Mouse (Mus musculus) CH12.LX (cell line): ENCODE results near the gene Sae1. TPM values are rescaled to one million over a fixed set of nuclear protein-coding genes. Genes with fewer than 3 reads are reported as not detected.
"Not testable (repeated sequence)": the region's sequence is repeated elsewhere in the genome, so short reads cannot be mapped to it uniquely, and the experiment has no call there.

Experiments
- DNase-seq: peaks from one replicate; pipeline ENCODE4 v3.0.0-alpha.2; 2013; ENCODE audit errors: extremely low read depth
- H3K27ac ChIP-seq: 2 replicates; pipeline ENCODE4 v1.5.1; 2012; ENCODE audit warnings: low read depth, mild to moderate bottlenecking, control low read depth, moderate library complexity; ENCODE audit not compliant: insufficient read depth
- H3K27me3 ChIP-seq: replicated peaks from 2 replicates; pipeline ENCODE3; 2012; ENCODE audit warnings: inconsistent platforms
- H3K36me3 ChIP-seq, 2 experiments: replicated peaks in 1 of 2; 2 replicates each; pipeline versions ENCODE3 to v1.6.1; 2012; ENCODE audit warnings: inconsistent platforms in 1 of 2, low read length in 1 of 2, mild to moderate bottlenecking in 1 of 2, mixed read lengths in 1 of 2, moderate library complexity in 1 of 2; ENCODE audit not compliant: control insufficient read depth in 1 of 2, insufficient read depth in 1 of 2
- H3K4me1 ChIP-seq, 2 experiments: 2 replicates each; pipeline ENCODE4 v1.6.1; 2012; ENCODE audit warnings: inconsistent platforms in 1 of 2, moderate library complexity in 1 of 2; ENCODE audit not compliant: insufficient read depth in 2 of 2, control insufficient read depth in 1 of 2
- H3K4me2 ChIP-seq: 2 replicates; pipeline ENCODE4 v1.6.1; 2012; ENCODE audit warnings: low read depth, mild to moderate bottlenecking, control low read depth; ENCODE audit not compliant: poor library complexity, insufficient read depth, severe bottlenecking
- H3K4me3 ChIP-seq, 3 experiments: fragments of 150-350 bp in 1 of 3; sonication (generic) in 1 of 3; replicated peaks in 1 of 3; 2 replicates each; pipeline versions ENCODE3 to v1.5.1; 2011 to 2012; ENCODE audit warnings: low read depth in 2 of 3, low read length in 2 of 3, mild to moderate bottlenecking in 2 of 3, moderate library complexity in 2 of 3, control low read depth in 1 of 3, improper control_type of control experiment in 1 of 3, inconsistent platforms in 1 of 3, mixed read lengths in 1 of 3; ENCODE audit not compliant: poor library complexity in 1 of 3
- H3K79me2 ChIP-seq: replicated peaks from 2 replicates; pipeline ENCODE4 v1.6.1; 2012; ENCODE audit warnings: mild to moderate bottlenecking, moderate library complexity; ENCODE audit not compliant: control insufficient read depth, poor library complexity, insufficient read depth, severe bottlenecking; ENCODE audit errors: extremely low read depth
- H3K9ac ChIP-seq: 2 replicates; pipeline ENCODE4 v1.6.1; 2012; ENCODE audit warnings: low read depth, mild to moderate bottlenecking, control low read depth, moderate library complexity; ENCODE audit not compliant: insufficient read depth
- H3K9me3 ChIP-seq: replicated peaks from 2 replicates; pipeline ENCODE3; 2012; ENCODE audit warnings: low read length, inconsistent platforms, mixed read lengths
- BHLHE40 ChIP-seq: IDR thresholded peaks from 2 replicates; pipeline ENCODE4 v1.6.1; 2011; ENCODE audit warnings: mild to moderate bottlenecking, low read depth, low read length, improper control_type of control experiment
- CHD2 ChIP-seq: IDR thresholded peaks from 2 replicates; pipeline ENCODE4 v1.6.1; 2011; ENCODE audit warnings: low read length, improper control_type of control experiment
- CTCF ChIP-seq, 2 experiments: IDR thresholded peaks in 1 of 2; conservative IDR thresholded peaks in 1 of 2; 2 replicates each; pipeline ENCODE4 v1.5.1; 2011 to 2012; ENCODE audit warnings: low read depth in 2 of 2, low read length in 2 of 2, improper control_type of control experiment in 1 of 2, inconsistent platforms in 1 of 2, mild to moderate bottlenecking in 1 of 2, moderate library complexity in 1 of 2
- E2F4 ChIP-seq: IDR thresholded peaks from 2 replicates; pipeline ENCODE4 v1.6.1; 2011; ENCODE audit warnings: low read depth, low read length, improper control_type of control experiment; ENCODE audit not compliant: insufficient replicate concordance
- EP300 ChIP-seq: IDR thresholded peaks from 2 replicates; pipeline ENCODE4 v1.6.1; 2011; ENCODE audit warnings: low read length, improper control_type of control experiment
- HCFC1 ChIP-seq: IDR thresholded peaks from 2 replicates; pipeline ENCODE4 v1.6.1; 2012; ENCODE audit warnings: low read depth, mild to moderate bottlenecking, inconsistent platforms, low read length, improper control_type of control experiment
- MXI1 ChIP-seq: IDR thresholded peaks from 2 replicates; pipeline ENCODE4 v1.6.1; 2011; ENCODE audit warnings: mild to moderate bottlenecking, low read depth, low read length, improper control_type of control experiment
- PAX5 ChIP-seq: IDR thresholded peaks from 2 replicates; pipeline ENCODE4 v1.6.1; 2012; ENCODE audit warnings: low read length, inconsistent platforms, mixed read lengths
- RAD21 ChIP-seq: IDR thresholded peaks from 2 replicates; pipeline ENCODE4 v1.6.1; 2011; ENCODE audit warnings: low read depth, mild to moderate bottlenecking, low read length, improper control_type of control experiment, moderate library complexity
- SMC3 ChIP-seq: IDR thresholded peaks from 2 replicates; pipeline ENCODE4 v1.6.1; 2011; ENCODE audit warnings: low read depth, low read length, improper control_type of control experiment
- dilution Hi-C: fragments of 300-500 bp; cut with MboI; formaldehyde crosslinking; loops from 2 replicates; pipeline ENCODE4 v1.14.3; 2020; ENCODE audit warnings: low sequenced_read_pairs; ENCODE audit not compliant: extremely low pct_unique_long_range_greater_than_20kb, extremely low pct_ligation_motif_present
- in situ Hi-C: fragments of 300-500 bp; cut with MboI; formaldehyde crosslinking; loops from 3 replicates; pipeline ENCODE4 v1.14.3; 2019; ENCODE audit warnings: low sequenced_read_pairs, low pct_ligation_motif_present, low pct_unique_long_range_greater_than_20kb, mixed read lengths
- polyA plus RNA-seq: library from polyadenylated mRNA; unstranded; fragments of >175 nt; gene quantifications from 2 replicates; pipeline ENCODE4 v1.2.1, GENCODE M21; 2012; ENCODE audit warnings: low read depth; ENCODE audit not compliant: insufficient read length
- total RNA-seq, 2 experiments: library from RNA; depleted of rRNA; stranded (reverse); fragments of 300-350 nt in 1 of 2; fragments of >200 nt in 1 of 2; gene quantifications; 2 replicates each; pipeline ENCODE4 v1.2.3; 2012 to 2014

Sae1 gene
- total and polyA plus RNA-seq, 3 experiments: 146 to 271 (median 160) TPM

GRCm38 (mm10) chr7:16395944-16396343 is 8.3 kb upstream of the Sae1 start:
- peak; percentile 50 for DNase-seq
- H3K4me1 ChIP-seq: peaks cover 0 to 13% of the 10 kb centered on the region in 2 experiments; a peak in 2 of 4 replicates
- no peak overlapping the region for H3K4me3 ChIP-seq
- no peak overlapping the region for H3K9ac ChIP-seq
- TF ChIP-seq BHLHE40: no peak
- no peak for TF ChIP-seq EP300
- peak; percentile 91 for TF ChIP-seq RAD21
- peak; percentile 48 to 94; a peak in 3 of 4 replicates for TF ChIP-seq CTCF (conservative IDR thresholded peaks at IDR 0.05 in 1 of 2, IDR thresholded peaks at IDR 0.05 in 1 of 2; ENCODE audit: low read depth in 2 of 2, low read length in 2 of 2)
- TF ChIP-seq SMC3: peak; percentile 77
- 0 out of 2 replicates have a peak, but pooled peaks have one; percentile 33 for TF ChIP-seq E2F4
- TF ChIP-seq, all 38 proteins: peak for 4
- no peak overlapping the region for H3K4me2 ChIP-seq
- H3K27me3 ChIP-seq: peaks cover 4% of the 10 kb centered on the region
- dilution Hi-C loops (no loop called here), in situ Hi-C loops (loop anchor here (5.0 kb wide), 2 partner anchors 36 to 71 kb away; no protein-coding TSS in a partner anchor)
- H3K27ac ChIP-seq: no peak overlapping the region
- no peaks in the 10 kb centered on the region for H3K36me3 ChIP-seq
- H3K9me3 ChIP-seq: no peaks in the 10 kb centered on the region
- no peaks in the 10 kb centered on the region for H3K79me2 ChIP-seq

- H3K4me2 ChIP-seq: no peak overlapping the region
- in situ Hi-C loops (no loop called here), dilution Hi-C loops (no loop called here)
- no peak overlapping the region for H3K4me3 ChIP-seq
- H3K9me3 ChIP-seq: no peaks in the 10 kb centered on the region
- no peaks in the 10 kb centered on the region for H3K36me3 ChIP-seq
- H3K79me2 ChIP-seq: no peaks in the 10 kb centered on the region; the same call in 1 of the 2 replicates
- DNase-seq: no peak
- TF ChIP-seq MXI1: no peak
- TF ChIP-seq CHD2: no peak
- no peak for TF ChIP-seq PAX5
- no peak for TF ChIP-seq HCFC1
- peaks cover 4% of the 10 kb centered on the region for H3K27me3 ChIP-seq
- H3K9ac ChIP-seq: no peak overlapping the region
- H3K27ac ChIP-seq: no peak overlapping the region
- peaks cover 0 to 11% of the 10 kb centered on the region in 2 experiments; a peak in 2 of 4 replicates for H3K4me1 ChIP-seq
Measured at GRCm38 (mm10) chr7:16392923-16393322, 5.3 kb upstream of the Sae1 start.

GRCm38 (mm10) chr7:16389942-16390341 is 2.3 kb upstream of the Sae1 start:
- peaks cover 5 to 25% of the 10 kb centered on the region in 2 experiments for H3K4me1 ChIP-seq
- H3K27ac ChIP-seq, DNase-seq, H3K4me3 ChIP-seq, H3K9me3 ChIP-seq, H3K27me3 ChIP-seq, H3K36me3 ChIP-seq, dilution Hi-C loops, in situ Hi-C loops, H3K9ac ChIP-seq, H3K4me2 ChIP-seq: not testable (repeated sequence)
- peaks cover 26% of the 10 kb centered on the region for H3K79me2 ChIP-seq
